Mouse (Mus musculus) liver, embryonic 14.5 days (tissue): Measurements from ENCODE around the gene Btbd19.

Source experiments
- CTCF ChIP-seq: IDR thresholded peaks from 2 replicates; pipeline ENCODE4 v1.5.1; 2016; ENCODE audit warnings: antibody characterized with exemption, low read depth, control low read depth
- EP300 ChIP-seq: IDR thresholded peaks from 2 replicates; pipeline ENCODE4 v1.6.1; 2016; ENCODE audit warnings: antibody characterized with exemption, low read depth

DNA sequence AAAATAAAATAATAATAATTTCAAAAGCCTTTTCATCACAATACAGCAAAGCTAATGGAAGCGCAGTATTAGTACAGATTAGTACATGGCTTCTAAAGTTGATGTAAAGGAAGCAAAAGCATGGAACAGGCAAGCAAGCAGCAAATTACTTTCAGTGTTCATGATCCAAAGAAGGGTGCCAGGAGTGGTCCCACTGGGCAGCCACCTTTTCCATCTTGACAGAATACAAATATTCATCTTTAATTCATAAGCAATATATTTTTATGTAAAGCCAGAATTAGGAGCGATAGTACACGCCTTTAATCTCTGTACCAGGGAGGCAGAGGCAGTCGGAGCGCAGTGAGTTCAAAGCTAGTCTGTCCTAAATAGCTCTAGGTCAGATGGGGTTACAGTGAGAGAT, 5.9 kb downstream of the Btbd19 start:
- TF ChIP-seq CTCF (no peak), EP300 (no peak)
